Mouse (Mus musculus): ENCODE results near the gene Hist1h2bh.
A peak's percentile ranks its signal among the peaks of the same experiment; 100 is the strongest.
"Not testable (repeated sequence)": the region's sequence is repeated elsewhere in the genome, so short reads cannot be mapped to it uniquely, and the experiment has no call there.

DNA sequence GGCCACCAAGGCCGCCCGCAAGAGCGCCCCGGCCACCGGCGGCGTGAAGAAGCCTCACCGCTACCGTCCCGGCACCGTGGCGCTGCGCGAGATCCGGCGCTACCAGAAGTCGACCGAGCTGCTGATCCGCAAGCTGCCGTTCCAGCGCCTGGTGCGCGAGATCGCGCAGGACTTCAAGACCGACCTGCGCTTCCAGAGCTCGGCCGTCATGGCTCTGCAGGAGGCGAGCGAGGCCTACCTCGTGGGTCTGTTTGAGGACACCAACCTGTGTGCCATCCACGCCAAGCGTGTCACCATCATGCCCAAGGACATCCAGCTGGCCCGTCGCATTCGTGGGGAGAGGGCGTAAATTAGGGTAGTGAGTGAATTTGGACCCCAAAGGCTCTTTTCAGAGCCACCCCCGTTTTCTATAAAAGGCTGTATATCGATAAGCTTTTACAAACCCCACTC, 32.7 kb upstream of the Hist1h2bh start:
- not testable (repeated sequence) for TF ChIP-seq CTCF (IDR thresholded peaks at IDR 0.05; ENCODE audit: low read depth, low read length)
- peak; percentile 81 for TF ChIP-seq POLR2A (IDR thresholded peaks at IDR 0.05; ENCODE audit: insufficient read depth, low read length)
